Mouse (Mus musculus) hindbrain, embryonic 14.5 days (tissue): ENCODE measurements around the gene L3mbtl1. TPM values are rescaled to one million over a fixed set of nuclear protein-coding genes. Genes with fewer than 3 reads are reported as not detected.
"Not testable (repeated sequence)": the region's sequence is repeated elsewhere in the genome, so short reads cannot be mapped to it uniquely, and the experiment has no call there.

Experiments
- ATAC-seq: fragments of 200-750 bp; cut with Nextera tagmentation; 2 replicates; pipeline ENCODE4 v1.8.0; 2017; ENCODE audit warnings: moderate number of reproducible peaks, mild to moderate bottlenecking, moderate TSS enrichment, moderate library complexity; ENCODE audit not compliant: low FRiP score
- DNase-seq: peaks from one replicate; pipeline ENCODE4 v3.0.0-alpha.2; 2015; ENCODE audit warnings: low spot score
- H3K27ac ChIP-seq: fragments of 300-500 bp; sonication (generic); 2 replicates; pipeline ENCODE4 v1.5.1; 2014; ENCODE audit warnings: mild to moderate bottlenecking, moderate library complexity
- H3K27me3 ChIP-seq: fragments of 300-500 bp; sonication (generic); 2 replicates; pipeline ENCODE4 v1.6.1; 2014; ENCODE audit warnings: mild to moderate bottlenecking, low read length, mixed read lengths; ENCODE audit not compliant: control insufficient read depth, insufficient read depth
- H3K36me3 ChIP-seq: fragments of 300-500 bp; sonication (generic); replicated peaks from 2 replicates; pipeline ENCODE4 v1.6.1; 2014; ENCODE audit not compliant: control insufficient read depth, insufficient read depth
- H3K4me1 ChIP-seq: fragments of 300-500 bp; sonication (generic); replicated peaks from 2 replicates; pipeline ENCODE4 v1.6.1; 2014; ENCODE audit warnings: antibody characterized with exemption, low read length, mixed read lengths; ENCODE audit not compliant: control insufficient read depth, insufficient read depth
- H3K4me2 ChIP-seq: fragments of 300-500 bp; sonication (generic); replicated peaks from 2 replicates; pipeline ENCODE4 v1.6.1; 2014; ENCODE audit warnings: mild to moderate bottlenecking, moderate library complexity
- H3K4me3 ChIP-seq: fragments of 300-500 bp; sonication (generic); replicated peaks from 2 replicates; pipeline ENCODE4 v1.5.1; 2014; ENCODE audit warnings: mild to moderate bottlenecking, low read length
- H3K9ac ChIP-seq: fragments of 300-500 bp; sonication (generic); 2 replicates; pipeline ENCODE4 v1.6.1; 2014
- H3K9me3 ChIP-seq: fragments of 300-500 bp; sonication (generic); 2 replicates; pipeline ENCODE4 v1.6.1; 2016; ENCODE audit warnings: low read length; ENCODE audit not compliant: control insufficient read depth
- WGBS: fragments of 180-500 bp; shearing (Covaris S2); extraction: QIAGEN DNeasy Blood & Tissue Kit; methylation state at CpG from one replicate; pipeline ENCODE4 v1.1.7; 2014; 5-methylcytosine and 5-hydroxymethylcytosine counted together
- polyA plus RNA-seq: library from polyadenylated mRNA; unstranded; fragments of >200 nt; fragmentation: Nextera tagmentation; extraction: Ambion mirVana; gene quantifications from 2 replicates; pipeline ENCODE4 v1.2.1, GENCODE M21; 2014

L3mbtl1 gene
- 3.9 and 4.3 TPM in 2 replicates for polyA plus RNA-seq

DNA sequence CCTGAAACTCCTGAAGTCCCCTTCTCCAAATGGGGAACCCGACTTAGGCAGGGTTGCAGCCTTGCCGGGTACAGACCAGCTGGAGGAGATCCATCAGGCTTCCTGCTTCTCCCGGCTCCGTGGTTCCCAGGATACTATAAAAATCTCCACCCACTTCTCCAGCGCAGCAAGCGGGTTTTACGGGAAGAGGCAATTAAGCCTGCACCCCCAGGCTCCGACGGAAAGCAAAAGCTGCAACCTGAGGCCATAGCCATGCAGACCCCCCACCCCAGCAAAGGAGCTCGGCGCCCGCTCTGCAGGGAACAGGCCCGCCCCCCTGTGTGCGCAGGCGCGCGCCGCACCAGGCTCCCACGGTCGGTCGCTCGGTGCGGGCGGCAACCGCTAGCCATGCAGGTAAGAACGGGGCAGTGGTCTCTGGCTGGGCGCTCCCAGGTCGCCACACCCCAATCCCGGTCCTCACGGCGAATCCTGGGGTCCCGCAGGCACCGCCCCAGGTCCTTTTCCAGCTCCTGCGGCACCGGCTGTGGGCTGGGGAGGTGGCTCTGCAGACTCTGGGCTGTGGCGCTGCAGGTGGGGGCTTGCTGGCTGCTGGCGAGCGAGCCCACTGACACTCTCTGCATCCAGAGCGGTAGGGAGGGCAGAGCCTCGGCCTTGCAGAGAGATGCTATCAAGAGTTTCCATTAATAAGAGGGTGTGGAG, at the start of gene L3mbtl1:
Gene L3mbtl1, plus strand, starts transcription at position 325 of the 699 bp plus-strand sequence.
- Histone ChIP-seq H3K9me3 (no peaks in the 10 kb centered on the region), H3K36me3 (peaks cover 32% of the 10 kb centered on the region), H3K4me1 (peaks cover 8% of the 10 kb centered on the region), H3K4me3 (peak within 1 kb of the TSS; percentile 52), H3K27me3 (peaks cover 11% of the 10 kb centered on the region), H3K9ac (peak within 1 kb of the TSS; percentile 72), H3K27ac (peak within 1 kb of the TSS; percentile 53; the same call in 1 of the 2 replicates), H3K4me2 (peak within 1 kb of the TSS; percentile 88)
- DNase-seq (peak; percentile 57), ATAC-seq (peak; percentile 81)
- under 1% methylated on average over 40 of the region's 40 CpGs for WGBS

DNA sequence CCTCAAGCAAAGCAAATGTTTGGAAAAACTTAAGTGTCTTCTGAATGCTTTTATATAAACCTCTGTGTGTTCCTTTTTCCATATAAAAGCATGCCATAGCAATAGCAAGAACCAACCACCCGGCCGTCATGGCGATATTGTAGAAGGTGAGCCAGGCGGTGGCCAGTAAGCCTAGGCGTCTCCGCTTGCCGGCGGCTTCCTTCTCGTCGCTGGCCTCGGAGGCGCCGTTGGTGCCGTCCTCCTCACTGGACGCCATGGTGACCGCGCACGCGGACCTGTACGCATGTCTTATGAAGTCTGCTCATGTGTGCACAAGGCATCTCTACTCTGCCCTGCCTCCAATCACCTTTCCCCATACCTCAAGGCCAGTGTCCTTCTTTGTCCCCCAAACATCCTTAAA, 44.0 kb upstream of the L3mbtl1 start:
- not testable (repeated sequence) for H3K4me1 ChIP-seq, H3K9ac ChIP-seq, H3K36me3 ChIP-seq, H3K27ac ChIP-seq, DNase-seq, H3K4me2 ChIP-seq, H3K27me3 ChIP-seq, H3K9me3 ChIP-seq, H3K4me3 ChIP-seq, ATAC-seq
- WGBS: 91% methylated on average over 20 of the region's 20 CpGs

DNA sequence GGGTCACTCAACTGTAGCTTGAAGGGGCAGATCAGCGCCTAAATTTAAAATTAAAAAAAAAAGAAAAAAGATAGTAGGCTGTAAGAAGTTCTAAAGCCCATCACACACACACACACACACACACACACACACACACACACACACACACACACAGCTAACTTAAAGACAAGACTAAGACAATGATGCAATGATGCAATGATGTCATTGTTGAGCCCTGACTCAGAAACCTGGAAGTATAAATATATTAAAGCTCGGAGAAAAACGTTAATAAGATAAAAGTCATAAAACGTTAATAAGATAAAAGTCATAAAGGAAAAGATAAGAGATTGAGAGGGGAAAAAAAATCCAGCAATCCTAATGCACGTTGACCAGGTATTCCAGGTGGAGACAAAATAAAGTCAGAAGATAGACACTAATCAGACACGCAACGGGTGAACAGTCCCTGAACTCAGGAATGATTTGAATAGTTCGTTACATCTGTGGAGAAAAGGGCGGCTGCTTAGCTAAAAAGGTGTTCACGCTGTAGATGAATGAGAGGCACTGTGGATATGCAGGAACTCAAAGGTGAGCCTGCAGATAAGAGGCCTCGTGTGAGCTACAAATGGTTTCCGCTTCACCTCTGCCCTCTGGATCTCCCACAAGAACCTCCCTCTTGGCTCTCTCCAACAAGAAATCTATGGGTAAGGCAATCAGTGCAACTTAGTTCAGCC, 43.2 kb upstream of the L3mbtl1 start:
- Histone ChIP-seq H3K9me3 (no peaks in the 10 kb centered on the region), H3K4me1 (0 out of 2 replicates have a peak, but pooled peaks cover 6% of the 10 kb centered on the region), H3K9ac (no peak overlapping the region), H3K4me3 (no peak overlapping the region), H3K27ac (no peak overlapping the region), H3K27me3 (no peaks in the 10 kb centered on the region), H3K36me3 (no peaks in the 10 kb centered on the region), H3K4me2 (no peak overlapping the region)
- ATAC-seq: no peak
- no peak for DNase-seq
- 61% methylated on average over 12 of the region's 12 CpGs for WGBS

DNA sequence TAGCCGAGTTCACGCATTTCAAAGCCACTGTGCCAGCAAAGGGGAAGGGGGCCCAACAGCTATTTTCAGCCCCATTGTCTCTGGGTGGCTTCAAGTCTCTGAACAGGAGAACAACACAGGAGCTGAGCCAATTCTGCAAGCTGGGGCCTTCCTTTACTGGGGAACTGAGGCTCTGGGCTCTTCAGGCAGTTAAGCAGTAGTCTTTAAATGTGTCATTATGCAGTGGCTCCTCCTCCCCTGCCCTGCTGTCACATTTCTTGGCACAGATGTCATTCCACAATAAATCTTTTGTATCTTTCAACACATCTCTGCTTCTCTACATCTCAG, 42.7 kb upstream of the L3mbtl1 start:
- DNase-seq: no peak

DNA sequence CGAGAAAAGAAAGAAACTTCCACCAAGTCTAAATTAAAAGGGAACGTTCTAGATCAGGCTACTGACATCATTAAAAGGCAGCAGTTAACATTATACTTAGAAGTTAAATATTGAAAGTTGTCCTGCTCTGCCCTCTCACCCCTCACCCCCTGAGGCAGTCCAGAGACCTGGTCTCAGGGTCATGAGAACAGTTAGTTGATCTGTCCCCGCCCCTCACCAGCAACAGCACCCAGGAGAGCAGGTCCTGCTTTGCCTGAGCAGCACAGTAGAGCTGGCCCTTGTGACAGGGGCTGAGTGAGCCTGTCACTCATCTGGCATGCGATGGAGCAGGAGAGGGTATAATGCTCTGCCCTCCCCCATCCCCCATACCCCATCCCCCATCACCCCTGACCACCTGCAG, 37.4 kb upstream of the L3mbtl1 start:
- WGBS: 74% methylated on average over 4 of the region's 4 CpGs
- no peak overlapping the region for H3K9ac ChIP-seq
- no peak overlapping the region for H3K4me3 ChIP-seq

More for the DNA sequence above, 42.7 kb upstream of the L3mbtl1 start:
- WGBS: 16% methylated on average over 2 of the region's 2 CpGs
- H3K36me3 ChIP-seq: no peaks in the 10 kb centered on the region
- H3K9me3 ChIP-seq: no peaks in the 10 kb centered on the region
- no peak overlapping the region for H3K4me3 ChIP-seq
- 0 out of 2 replicates have a peak, but pooled peaks cover 6% of the 10 kb centered on the region for H3K4me1 ChIP-seq
- H3K27me3 ChIP-seq: no peaks in the 10 kb centered on the region
- no peak overlapping the region for H3K9ac ChIP-seq
- no peak overlapping the region for H3K4me2 ChIP-seq
- no peak overlapping the region for H3K27ac ChIP-seq
- no peak for ATAC-seq

DNA sequence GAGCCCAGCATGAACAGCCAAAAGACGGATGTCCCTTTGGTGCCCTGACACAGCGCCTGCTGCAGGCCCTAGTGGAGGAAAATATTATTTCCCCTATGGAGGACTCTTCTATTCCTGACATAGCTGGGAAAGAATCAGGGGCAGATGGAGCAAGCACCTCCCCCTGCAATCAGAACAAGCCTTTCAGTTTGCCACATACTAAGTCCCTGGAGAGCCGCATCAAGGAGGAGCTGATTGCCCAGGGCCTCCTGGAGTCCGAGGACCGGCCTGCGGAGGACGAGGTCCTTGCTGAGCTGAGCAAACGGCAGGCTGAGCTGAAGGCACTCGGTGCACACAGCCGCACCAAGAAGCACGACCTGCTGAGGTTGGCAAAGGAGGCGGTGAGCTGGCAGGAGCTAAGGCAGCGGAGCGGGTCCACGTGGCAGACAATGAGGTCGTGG, 35.2 kb upstream of the L3mbtl1 start:
- WGBS: 34% methylated on average over 16 of the region's 16 CpGs
- DNase-seq (peak; percentile 26), ATAC-seq (no peak)
- Histone ChIP-seq H3K9ac (no peak overlapping the region), H3K9me3 (no peaks in the 10 kb centered on the region), H3K27ac (no peak overlapping the region), H3K4me2 (peak overlapping the region; percentile 20; the same call in 1 of the 2 replicates), H3K36me3 (no peaks in the 10 kb centered on the region), H3K27me3 (no peaks in the 10 kb centered on the region), H3K4me1 (no peaks in the 10 kb centered on the region), H3K4me3 (no peak overlapping the region)

More for the DNA sequence above, 37.4 kb upstream of the L3mbtl1 start:
- Histone ChIP-seq H3K27me3 (no peaks in the 10 kb centered on the region), H3K4me2 (no peak overlapping the region), H3K9me3 (no peaks in the 10 kb centered on the region), H3K36me3 (no peaks in the 10 kb centered on the region), H3K4me1 (no peaks in the 10 kb centered on the region), H3K27ac (no peak overlapping the region)
- DNase-seq (no peak), ATAC-seq (no peak)

DNA sequence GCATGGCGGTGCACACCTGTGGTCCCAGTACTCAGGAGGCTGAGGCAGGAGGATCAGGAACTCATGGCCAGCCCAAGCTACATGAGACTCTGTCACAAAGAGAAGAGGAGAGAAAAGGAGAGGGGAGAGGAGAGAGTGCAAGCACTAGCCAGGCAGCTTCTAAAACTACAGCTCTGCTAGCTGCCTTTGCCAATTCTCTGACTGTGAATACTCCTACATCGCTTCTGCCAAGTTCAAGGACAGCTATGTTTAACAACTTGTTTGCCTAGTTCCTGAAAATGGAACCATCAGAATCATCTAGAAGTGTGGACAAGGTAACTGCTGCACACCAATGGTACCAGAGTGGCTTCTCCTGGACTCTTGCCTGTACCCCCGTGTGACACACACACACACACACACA, 29.2 kb upstream of the L3mbtl1 start:
- ATAC-seq: no peak
- Histone ChIP-seq H3K9ac (no peak overlapping the region), H3K36me3 (no peaks in the 10 kb centered on the region), H3K4me2 (no peak overlapping the region), H3K4me3 (no peak overlapping the region), H3K27me3 (no peaks in the 10 kb centered on the region), H3K4me1 (no peaks in the 10 kb centered on the region), H3K27ac (no peak overlapping the region), H3K9me3 (no peaks in the 10 kb centered on the region)
- WGBS: 79% methylated on average over 3 of the region's 3 CpGs
- DNase-seq: no peak

DNA sequence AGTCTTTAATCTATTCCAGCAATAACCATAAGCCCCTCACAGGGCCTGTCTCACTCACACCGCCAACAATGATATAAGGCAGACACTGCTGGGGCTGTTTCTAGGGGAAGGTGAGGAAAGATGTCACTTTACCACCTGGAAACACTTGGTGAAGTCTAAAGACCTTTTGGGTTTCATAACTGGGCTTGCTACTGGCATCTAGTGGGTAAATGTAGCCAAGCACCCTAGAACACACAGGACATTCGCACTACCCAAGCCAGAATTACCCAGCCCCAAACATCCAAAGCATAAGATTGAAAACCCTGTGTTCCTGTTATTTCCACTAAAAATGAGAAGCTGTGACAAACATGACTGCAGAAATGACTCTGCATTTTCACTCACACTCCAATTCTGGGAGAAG, 28.8 kb upstream of the L3mbtl1 start:
- 70% methylated on average over 2 of the region's 2 CpGs for WGBS
- H3K27ac ChIP-seq: no peak overlapping the region
- no peak overlapping the region for H3K4me2 ChIP-seq
- no peaks in the 10 kb centered on the region for H3K4me1 ChIP-seq
- no peaks in the 10 kb centered on the region for H3K9me3 ChIP-seq
- no peak overlapping the region for H3K9ac ChIP-seq
- ATAC-seq (no peak), DNase-seq (peak; percentile 70)
- no peak overlapping the region for H3K4me3 ChIP-seq
- no peaks in the 10 kb centered on the region for H3K36me3 ChIP-seq
- no peaks in the 10 kb centered on the region for H3K27me3 ChIP-seq

DNA sequence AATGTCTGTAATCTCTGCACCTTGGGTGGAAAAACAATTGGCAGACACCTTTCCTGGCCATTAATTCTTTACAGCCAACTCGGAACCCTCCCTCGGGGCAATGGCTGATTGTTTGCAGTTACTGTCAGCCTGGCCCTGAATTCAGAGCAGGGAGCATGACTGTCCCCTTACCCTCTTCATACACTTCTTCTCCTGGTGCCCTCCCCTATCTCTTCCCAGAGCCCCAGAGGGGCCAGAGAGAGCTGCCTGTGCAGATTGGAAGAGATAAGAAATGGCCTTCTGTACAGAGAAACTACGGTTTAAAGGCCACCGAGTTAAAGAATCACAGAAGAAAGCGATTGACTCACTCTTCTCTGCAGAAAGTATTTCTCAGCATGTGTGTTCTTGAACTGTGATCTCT, 23.3 kb upstream of the L3mbtl1 start:
- Histone ChIP-seq H3K9me3 (no peaks in the 10 kb centered on the region), H3K27me3 (no peaks in the 10 kb centered on the region), H3K4me3 (no peak overlapping the region), H3K9ac (no peak overlapping the region), H3K27ac (no peak overlapping the region), H3K36me3 (no peaks in the 10 kb centered on the region), H3K4me2 (no peak overlapping the region), H3K4me1 (no peaks in the 10 kb centered on the region)
- DNase-seq (no peak), ATAC-seq (no peak)
- WGBS: 76% methylated on average over 5 of the region's 5 CpGs
